Mouse (Mus musculus) limb, embryonic 14.5 days (tissue): Measurements from ENCODE around the gene Gm47841. TPM values are rescaled to one million over a fixed set of nuclear protein-coding genes. Genes with fewer than 3 reads are reported as not detected.

Source experiments
- ATAC-seq: fragments of 200-750 bp; cut with Nextera tagmentation; 2 replicates; pipeline ENCODE4 v1.8.0; 2017; ENCODE audit warnings: low read depth, moderate number of reproducible peaks, moderate TSS enrichment; ENCODE audit not compliant: low FRiP score
- DNase-seq: peaks from one replicate; pipeline ENCODE4 v3.0.0-alpha.2; 2015; ENCODE audit warnings: low spot score
- H3K27ac ChIP-seq: fragments of 300-500 bp; sonication (generic); replicated peaks from 2 replicates; pipeline ENCODE4 v1.5.1; 2014; ENCODE audit warnings: low read depth, mild to moderate bottlenecking, low read length, moderate library complexity, mixed read lengths
- H3K27me3 ChIP-seq: fragments of 300-500 bp; sonication (generic); 2 replicates; pipeline ENCODE4 v1.6.1; 2014; ENCODE audit warnings: low read length, mixed read lengths; ENCODE audit not compliant: control insufficient read depth, insufficient read depth
- H3K36me3 ChIP-seq: fragments of 300-500 bp; sonication (generic); 2 replicates; pipeline ENCODE4 v1.6.1; 2014; ENCODE audit warnings: mild to moderate bottlenecking, low read length, moderate library complexity, mixed read lengths; ENCODE audit not compliant: control insufficient read depth, insufficient read depth
- H3K4me1 ChIP-seq: fragments of 300-500 bp; sonication (generic); 2 replicates; pipeline ENCODE4 v1.6.1; 2014; ENCODE audit warnings: antibody characterized with exemption, low read length, mixed read lengths; ENCODE audit not compliant: control insufficient read depth, insufficient read depth
- H3K4me2 ChIP-seq: fragments of 300-500 bp; sonication (generic); replicated peaks from 2 replicates; pipeline ENCODE4 v1.6.1; 2014; ENCODE audit warnings: low read depth, mild to moderate bottlenecking, low read length, moderate library complexity; ENCODE audit not compliant: severe bottlenecking
- H3K4me3 ChIP-seq: fragments of 300-500 bp; sonication (generic); replicated peaks from 2 replicates; pipeline ENCODE4 v1.5.1; 2014; ENCODE audit warnings: low read length
- H3K9ac ChIP-seq: fragments of 300-500 bp; sonication (generic); 2 replicates; pipeline ENCODE4 v1.6.1; 2014; ENCODE audit warnings: mild to moderate bottlenecking, low read depth, low read length, moderate library complexity; ENCODE audit not compliant: severe bottlenecking
- H3K9me3 ChIP-seq: fragments of 300-500 bp; sonication (generic); 2 replicates; pipeline ENCODE4 v1.6.1; 2016; ENCODE audit warnings: low read length; ENCODE audit not compliant: control insufficient read depth
- POLR2A ChIP-seq: fragments of 200-500 bp; IDR thresholded peaks from 2 replicates; pipeline ENCODE4 v1.8.0; 2012; ENCODE audit warnings: inconsistent platforms, mild to moderate bottlenecking, moderate library complexity, borderline replicate concordance; ENCODE audit not compliant: insufficient read depth, insufficient read length; ENCODE audit errors: extremely low read depth
- WGBS: fragments of 180-500 bp; shearing (Covaris S2); extraction: QIAGEN DNeasy Blood & Tissue Kit; methylation state at CpG from one replicate; pipeline ENCODE4 v1.1.7; 2014; 5-methylcytosine and 5-hydroxymethylcytosine counted together
- polyA plus RNA-seq, 2 experiments: library from polyadenylated mRNA; depleted of rRNA in 1 of 2; stranded (reverse) in 1 of 2; unstranded in 1 of 2; fragments of >200 nt; fragmentation: Nextera tagmentation in 1 of 2; extraction: Ambion mirVana in 1 of 2; gene quantifications; 2 replicates each; pipeline versions ENCODE4 v1.2.1 to v1.2.3; 2012 to 2014

Gm47841 gene
- polyA plus RNA-seq, 2 experiments, result 0.05 TPM; not detected in 1

GRCm38 (mm10) chr15:101059570-101060279 lies 12.5 kb upstream of the Gm47841 start:
- ATAC-seq, result no peak
- Histone ChIP-seq H3K36me3 (no peaks in the 10 kb centered on the region), H3K9ac (no peak overlapping the region), H3K9me3 (no peaks in the 10 kb centered on the region), H3K27ac (no peak overlapping the region), H3K27me3 (peaks cover 11% of the 10 kb centered on the region), H3K4me3 (no peak overlapping the region), H3K4me2 (no peak overlapping the region), H3K4me1 (peaks cover 4% of the 10 kb centered on the region; the same call in 1 of the 2 replicates)
- no peak for DNase-seq
- no peak for TF ChIP-seq POLR2A
- 63% methylated on average over 9 of the region's 9 CpGs for WGBS

DNA sequence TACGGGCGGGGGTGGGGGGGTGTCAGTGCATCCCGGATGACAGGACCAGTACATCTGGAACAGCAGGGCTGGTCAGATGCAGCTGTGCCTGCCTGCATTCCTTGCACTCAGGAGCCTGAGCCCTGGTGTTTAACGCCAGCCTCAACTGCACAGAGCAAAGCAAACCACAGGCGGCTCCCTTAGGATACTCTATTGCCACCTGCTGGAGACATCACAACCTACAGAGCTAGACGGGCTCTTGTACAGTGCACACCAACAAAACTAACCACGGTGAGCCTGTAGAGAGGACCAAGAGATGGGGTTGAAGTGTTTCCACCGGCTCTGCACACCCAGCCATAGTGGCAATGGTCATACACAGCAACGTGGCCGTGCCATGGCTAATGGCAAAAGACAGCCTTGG lies 9.0 kb upstream of the Gm47841 start:
- Histone ChIP-seq H3K9me3 (no peaks in the 10 kb centered on the region), H3K27ac (no peak overlapping the region), H3K9ac (no peak overlapping the region), H3K36me3 (0 out of 2 replicates have a peak, but pooled peaks cover 11% of the 10 kb centered on the region), H3K4me2 (no peak overlapping the region), H3K27me3 (peaks cover 39% of the 10 kb centered on the region), H3K4me3 (no peak overlapping the region), H3K4me1 (peaks cover 11% of the 10 kb centered on the region; the same call in 1 of the 2 replicates)
- WGBS, result 37% methylated on average over 10 of the region's 10 CpGs
- no peak for TF ChIP-seq POLR2A
- ATAC-seq, result peak; percentile 72
- peak; percentile 77 for DNase-seq

DNA sequence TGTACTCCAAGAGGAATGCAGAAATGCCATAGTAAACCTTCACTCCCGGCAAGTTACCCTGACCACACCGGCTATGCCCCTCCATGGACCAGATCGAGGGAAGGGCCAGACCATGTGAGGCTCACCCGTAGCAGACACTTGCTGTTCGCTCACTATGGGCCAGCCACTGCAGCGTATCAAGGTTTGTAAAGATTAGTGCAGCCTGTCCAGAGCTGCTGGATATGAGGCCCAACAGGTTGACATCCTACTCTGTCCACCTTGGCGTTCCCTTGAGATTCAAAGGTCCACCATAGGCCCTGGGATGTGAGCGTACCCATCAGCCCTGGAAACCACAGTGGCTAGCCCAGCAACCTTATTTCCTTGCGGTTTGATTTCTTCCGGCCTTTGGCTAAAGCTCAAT lies 7.3 kb upstream of the Gm47841 start:
- Histone ChIP-seq H3K4me2 (no peak overlapping the region), H3K4me3 (0 out of 2 replicates have a peak overlapping the region, but pooled peaks have one; percentile 41), H3K36me3 (0 out of 2 replicates have a peak, but pooled peaks cover 12% of the 10 kb centered on the region), H3K27me3 (peaks cover 39% of the 10 kb centered on the region), H3K9me3 (no peaks in the 10 kb centered on the region), H3K27ac (no peak overlapping the region), H3K9ac (no peak overlapping the region), H3K4me1 (peaks cover 11% of the 10 kb centered on the region; the same call in 1 of the 2 replicates)
- WGBS, result 84% methylated on average over 10 of the region's 10 CpGs
- DNase-seq (no peak), ATAC-seq (no peak)
- no peak for TF ChIP-seq POLR2A

DNA sequence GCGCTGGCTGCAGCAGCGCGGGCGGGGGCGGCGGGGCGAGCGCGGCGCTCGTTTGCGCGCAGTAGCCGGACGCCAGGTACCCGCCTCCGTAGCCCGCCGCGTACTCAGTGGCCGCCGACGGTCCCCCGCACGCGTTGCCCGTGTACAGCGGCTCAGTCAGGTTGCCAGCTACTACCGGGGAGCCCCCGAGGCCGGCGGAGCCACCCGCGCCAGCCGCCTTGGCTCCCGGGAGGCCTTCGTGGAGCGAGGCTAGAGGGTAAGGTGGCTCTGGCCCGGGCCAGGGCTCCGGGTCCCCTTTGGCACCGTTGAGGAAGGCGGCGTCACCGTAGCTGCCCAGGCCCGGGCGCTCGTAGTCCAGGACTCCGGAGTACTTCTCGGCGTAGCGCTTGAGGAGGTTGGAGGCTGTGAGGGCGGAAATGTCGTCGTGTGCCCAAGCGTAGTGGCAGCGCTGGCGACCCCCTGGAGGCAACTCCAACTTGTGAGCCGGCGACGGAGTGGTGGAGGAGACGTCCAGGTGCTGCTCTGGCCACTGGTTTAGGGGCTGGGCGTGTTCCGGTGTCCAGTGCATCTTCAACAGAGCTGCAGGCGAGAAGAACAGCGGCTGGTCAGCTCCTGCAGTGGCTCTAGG lies 6.7 kb upstream of the Gm47841 start:
- 10% methylated on average over 48 of the region's 65 CpGs for WGBS
- Histone ChIP-seq H3K4me2 (peak overlapping the region; percentile 61), H3K9ac (peak overlapping the region; percentile 45), H3K27ac (no peak overlapping the region), H3K4me1 (peaks cover 11% of the 10 kb centered on the region; the same call in 1 of the 2 replicates), H3K4me3 (peak overlapping the region; percentile 41), H3K27me3 (peaks cover 39% of the 10 kb centered on the region), H3K36me3 (0 out of 2 replicates have a peak, but pooled peaks cover 14% of the 10 kb centered on the region), H3K9me3 (no peaks in the 10 kb centered on the region)
- DNase-seq, result no peak
- TF ChIP-seq POLR2A, result no peak
- ATAC-seq, result no peak

DNA sequence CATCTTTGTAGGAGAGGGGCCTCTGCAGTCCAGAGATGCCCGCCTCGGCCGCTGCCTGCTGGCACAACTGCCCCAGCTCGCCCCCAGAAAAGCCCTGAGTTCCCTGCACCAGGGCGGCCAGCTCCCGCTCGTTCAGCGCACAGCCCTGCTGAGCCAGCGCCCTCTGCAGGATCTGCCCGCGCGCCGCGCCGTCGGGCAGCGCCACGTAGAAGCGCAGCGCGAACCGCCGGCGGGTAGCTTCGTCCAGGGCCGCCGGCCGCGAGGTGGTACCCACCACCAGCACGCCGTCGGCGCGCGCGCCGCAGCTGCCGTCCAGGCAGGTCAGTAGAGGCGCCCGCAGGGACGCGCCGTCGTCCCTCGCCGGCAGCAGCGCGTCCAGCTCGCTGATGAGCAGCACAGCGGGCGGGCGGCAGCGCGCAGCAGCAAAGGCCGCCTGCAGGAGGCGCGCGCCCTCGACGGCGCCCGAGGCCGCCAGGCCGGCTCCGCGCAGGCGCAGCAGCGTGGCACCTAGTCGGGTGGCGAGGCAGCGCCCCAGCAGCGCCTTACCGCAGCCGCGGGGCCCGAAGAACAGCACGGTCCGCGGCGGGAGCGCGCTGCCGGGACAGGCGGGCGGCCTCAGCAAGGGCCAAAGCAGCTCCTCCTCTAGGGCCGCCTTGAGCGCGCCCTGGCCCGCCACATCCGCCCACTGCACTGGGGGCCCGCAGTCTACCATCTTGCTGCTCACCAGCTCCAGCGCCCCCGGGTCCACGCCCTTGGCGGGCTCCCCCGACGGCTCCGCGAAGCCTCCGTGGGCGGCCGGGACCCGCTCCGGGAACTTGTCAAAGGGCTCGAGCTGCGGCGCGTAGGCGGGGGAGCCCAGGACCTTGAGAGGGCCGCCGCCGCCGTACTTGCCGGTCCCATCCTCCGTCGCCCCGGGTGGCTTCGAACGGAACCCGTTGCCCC lies 5.6 kb upstream of the Gm47841 start:
- ATAC-seq (no peak), DNase-seq (no peak)
- peak overlapping the region; percentile 41 for H3K4me3 ChIP-seq
- H3K4me2 ChIP-seq, result peak overlapping the region; percentile 61
- WGBS, result 14% methylated on average over 51 of the region's 120 CpGs
- no peak for TF ChIP-seq POLR2A
- no peak overlapping the region for H3K27ac ChIP-seq
- H3K9ac ChIP-seq, result peak overlapping the region; percentile 45
- H3K36me3 ChIP-seq, result 0 out of 2 replicates have a peak, but pooled peaks cover 14% of the 10 kb centered on the region
- H3K27me3 ChIP-seq, result peaks cover 43% of the 10 kb centered on the region
- peaks cover 11% of the 10 kb centered on the region; the same call in 1 of the 2 replicates for H3K4me1 ChIP-seq
- no peaks in the 10 kb centered on the region for H3K9me3 ChIP-seq
